Mouse (Mus musculus) hindbrain, embryonic 11.5 days (tissue): ENCODE data around the gene Htr6. TPM values are rescaled to one million over a fixed set of nuclear protein-coding genes. Genes with fewer than 3 reads are reported as not detected.

ENCODE experiments used
- ATAC-seq: fragments of 200-750 bp; cut with Nextera tagmentation; 2 replicates; pipeline ENCODE4 v1.8.0; 2017; ENCODE audit warnings: mild to moderate bottlenecking, moderate TSS enrichment, moderate library complexity; ENCODE audit not compliant: low FRiP score
- DNase-seq: peaks from one replicate; pipeline ENCODE4 v3.0.0-alpha.2; 2015; ENCODE audit warnings: low spot score
- H3K27ac ChIP-seq: fragments of 300-500 bp; sonication (generic); 2 replicates; pipeline ENCODE4 v1.5.1; 2014; ENCODE audit warnings: mild to moderate bottlenecking, low read depth, low read length
- H3K27me3 ChIP-seq: fragments of 300-500 bp; sonication (generic); 2 replicates; pipeline ENCODE4 v1.6.1; 2014; ENCODE audit warnings: mild to moderate bottlenecking, low read length, moderate library complexity, mixed read lengths; ENCODE audit not compliant: control insufficient read depth, insufficient read depth
- H3K36me3 ChIP-seq: fragments of 300-500 bp; sonication (generic); 2 replicates; pipeline ENCODE4 v1.6.1; 2014; ENCODE audit warnings: mild to moderate bottlenecking, low read length, moderate library complexity, mixed read lengths; ENCODE audit not compliant: control insufficient read depth, insufficient read depth
- H3K4me1 ChIP-seq: fragments of 300-500 bp; sonication (generic); replicated peaks from 2 replicates; pipeline ENCODE4 v1.6.1; 2014; ENCODE audit warnings: low read length, mixed read lengths; ENCODE audit not compliant: control insufficient read depth, insufficient read depth
- H3K4me2 ChIP-seq: fragments of 300-500 bp; sonication (generic); replicated peaks from 2 replicates; pipeline ENCODE4 v1.6.1; 2014; ENCODE audit warnings: mild to moderate bottlenecking, low read depth, low read length
- H3K4me3 ChIP-seq: fragments of 300-500 bp; sonication (generic); 2 replicates; pipeline ENCODE4 v1.5.1; 2014; ENCODE audit warnings: low read depth, low read length
- H3K9ac ChIP-seq: fragments of 300-500 bp; sonication (generic); 2 replicates; pipeline ENCODE4 v1.6.1; 2014; ENCODE audit warnings: low read depth, low read length
- H3K9me3 ChIP-seq: fragments of 300-500 bp; sonication (generic); 2 replicates; pipeline ENCODE4 v1.6.1; 2016; ENCODE audit warnings: low read length; ENCODE audit not compliant: control insufficient read depth
- WGBS: fragments of 180-500 bp; shearing (Covaris S2); extraction: QIAGEN DNeasy Blood & Tissue Kit; methylation state at CpG from one replicate; pipeline ENCODE4 v1.1.7; 2014; 5-methylcytosine and 5-hydroxymethylcytosine counted together
- polyA plus RNA-seq: library from polyadenylated mRNA; unstranded; fragments of >200 nt; fragmentation: Nextera tagmentation; extraction: Ambion mirVana; gene quantifications from 2 replicates; pipeline ENCODE4 v1.2.1, GENCODE M21; 2014

Gene Htr6
- polyA plus RNA-seq, 1 experiment from 2014 or later, result not detected

GRCm38 (mm10) chr4:139091478-139092355 lies 16.3 kb upstream of the Htr6 start:
- Histone ChIP-seq H3K9me3 (no peaks in the 10 kb centered on the region), H3K4me3 (peak overlapping the region; percentile 52), H3K36me3 (no peaks in the 10 kb centered on the region), H3K4me1 (peaks cover 17% of the 10 kb centered on the region), H3K27ac (no peak overlapping the region), H3K27me3 (peaks cover 34% of the 10 kb centered on the region), H3K4me2 (peak overlapping the region; percentile 90), H3K9ac (peak overlapping the region; percentile 41; the same call in 1 of the 2 replicates)
- ATAC-seq, result peak; percentile 67
- peak; percentile 60 for DNase-seq
- WGBS, result 2% methylated on average over 27 of the region's 28 CpGs

GRCm38 (mm10) chr4:139091066-139091465 lies 15.7 kb upstream of the Htr6 start:
- Histone ChIP-seq H3K27me3 (peaks cover 34% of the 10 kb centered on the region), H3K36me3 (no peaks in the 10 kb centered on the region), H3K9me3 (no peaks in the 10 kb centered on the region), H3K27ac (no peak overlapping the region), H3K4me1 (peaks cover 17% of the 10 kb centered on the region), H3K9ac (no peak overlapping the region), H3K4me2 (no peak overlapping the region), H3K4me3 (no peak overlapping the region)
- 27% methylated on average over 7 of the region's 7 CpGs for WGBS
- DNase-seq (no peak), ATAC-seq (no peak)

GRCm38 (mm10) chr4:139090303-139090940 lies 15.1 kb upstream of the Htr6 start:
- Histone ChIP-seq H3K9ac (no peak overlapping the region), H3K27me3 (peaks cover 34% of the 10 kb centered on the region), H3K36me3 (no peaks in the 10 kb centered on the region), H3K27ac (no peak overlapping the region), H3K4me3 (no peak overlapping the region), H3K9me3 (no peaks in the 10 kb centered on the region), H3K4me1 (peaks cover 17% of the 10 kb centered on the region), H3K4me2 (no peak overlapping the region)
- no peak for DNase-seq
- 67% methylated on average over 15 of the region's 15 CpGs for WGBS
- ATAC-seq, result no peak

GRCm38 (mm10) chr4:139088982-139089671 lies 13.8 kb upstream of the Htr6 start:
- no peak overlapping the region for H3K4me3 ChIP-seq
- H3K4me2 ChIP-seq, result no peak overlapping the region
- WGBS, result 63% methylated on average over 9 of the region's 9 CpGs
- no peaks in the 10 kb centered on the region for H3K9me3 ChIP-seq
- DNase-seq, result no peak
- no peak overlapping the region for H3K27ac ChIP-seq
- peaks cover 36% of the 10 kb centered on the region for H3K27me3 ChIP-seq
- H3K9ac ChIP-seq, result no peak overlapping the region
- H3K4me1 ChIP-seq, result peaks cover 17% of the 10 kb centered on the region
- H3K36me3 ChIP-seq, result no peaks in the 10 kb centered on the region
- no peak for ATAC-seq

- Histone ChIP-seq H3K4me1 (peaks cover 12% of the 10 kb centered on the region; the same call in 1 of the 2 replicates), H3K4me3 (no peak overlapping the region), H3K36me3 (no peaks in the 10 kb centered on the region), H3K27ac (no peak overlapping the region), H3K9me3 (no peaks in the 10 kb centered on the region), H3K9ac (no peak overlapping the region), H3K27me3 (peaks cover 16% of the 10 kb centered on the region), H3K4me2 (no peak overlapping the region)
- WGBS, result 64% methylated on average over 4 of the region's 4 CpGs
- no peak for ATAC-seq
- DNase-seq, result no peak
Measured at GRCm38 (mm10) chr4:139086984-139087383, 11.6 kb upstream of the Htr6 start.

GRCm38 (mm10) chr4:139086037-139086436 lies 10.7 kb upstream of the Htr6 start:
- Histone ChIP-seq H3K9me3 (no peaks in the 10 kb centered on the region), H3K36me3 (no peaks in the 10 kb centered on the region), H3K4me3 (no peak overlapping the region), H3K9ac (no peak overlapping the region), H3K4me1 (peaks cover 6% of the 10 kb centered on the region; the same call in 1 of the 2 replicates), H3K27ac (no peak overlapping the region), H3K27me3 (peaks cover 8% of the 10 kb centered on the region), H3K4me2 (no peak overlapping the region)
- 28% methylated on average over 5 of the region's 5 CpGs for WGBS
- DNase-seq, result peak; percentile 91
- ATAC-seq, result no peak

- Histone ChIP-seq H3K27ac (no peak overlapping the region), H3K4me1 (peaks cover 6% of the 10 kb centered on the region; the same call in 1 of the 2 replicates), H3K27me3 (peaks cover 2% of the 10 kb centered on the region; the same call in 1 of the 2 replicates), H3K9ac (no peak overlapping the region), H3K4me2 (no peak overlapping the region), H3K9me3 (no peaks in the 10 kb centered on the region), H3K36me3 (no peaks in the 10 kb centered on the region), H3K4me3 (no peak overlapping the region)
- 75% methylated on average over 11 of the region's 11 CpGs for WGBS
- DNase-seq, result no peak
- ATAC-seq, result no peak
Measured at GRCm38 (mm10) chr4:139085337-139085736, 10.0 kb upstream of the Htr6 start.

- WGBS, result 25% methylated on average over 12 of the region's 12 CpGs
- H3K4me1 ChIP-seq, result peaks cover 6% of the 10 kb centered on the region; the same call in 1 of the 2 replicates
- H3K4me2 ChIP-seq, result peak overlapping the region; percentile 29
- ATAC-seq, result peak; percentile 71
- H3K36me3 ChIP-seq, result no peaks in the 10 kb centered on the region
- no peak overlapping the region for H3K27ac ChIP-seq
- peaks cover 2% of the 10 kb centered on the region; the same call in 1 of the 2 replicates for H3K27me3 ChIP-seq
- DNase-seq, result peak; percentile 70
- no peak overlapping the region for H3K4me3 ChIP-seq
- no peak overlapping the region for H3K9ac ChIP-seq
- no peaks in the 10 kb centered on the region for H3K9me3 ChIP-seq
Measured at GRCm38 (mm10) chr4:139082790-139083564, 7.6 kb upstream of the Htr6 start.
